Mouse (Mus musculus) olfactory bulb, adult 2 months (tissue): ENCODE data around the gene Olfr364-ps1.

ENCODE experiments used
- CTCF ChIP-seq: fragments of 200-500 bp; IDR thresholded peaks from 2 replicates; pipeline ENCODE4 v1.5.1; 2012; ENCODE audit warnings: low read depth, mild to moderate bottlenecking, low read length, moderate library complexity; ENCODE audit not compliant: insufficient read depth
- POLR2A ChIP-seq: fragments of 200-500 bp; IDR thresholded peaks from 2 replicates; pipeline ENCODE4 v1.6.1; 2012; ENCODE audit warnings: mild to moderate bottlenecking, low read depth, low read length, moderate library complexity; ENCODE audit not compliant: insufficient read depth

DNA sequence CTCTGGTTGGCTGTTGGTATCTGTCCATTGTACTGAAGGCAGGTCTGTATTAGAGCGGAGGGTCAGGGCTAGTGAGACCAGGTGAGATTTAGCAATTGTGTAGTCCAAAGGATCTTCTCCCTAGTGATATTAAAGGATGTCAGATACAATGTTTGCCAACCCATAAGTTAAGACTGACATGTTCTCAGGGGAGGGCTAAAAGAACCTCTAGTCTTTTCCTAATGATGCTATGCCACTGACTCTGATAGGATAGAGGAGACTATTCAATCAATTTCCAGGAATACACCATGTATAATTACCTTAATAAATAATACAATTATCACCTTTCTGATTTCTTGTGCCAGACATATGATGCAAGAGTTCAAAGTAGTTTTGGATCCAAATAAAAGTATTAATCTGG, 21.3 kb upstream of the Olfr364-ps1 start, which contains the start of gene Olfr362:
- TF ChIP-seq POLR2A (no peak), CTCF (no peak)
